23 mouse cellular contexts compared by ENCODE assay signal in genomic region chr1:168167781-168168180, GRCm38 (mm10).
"Had no signal": no experiment of that assay in that cellular context is flagged by ENCODE, and none has a peak within 500 bp of the region (broad histone marks: within the 10 kb centered on the region; RNA-seq: fewer than 3 reads in every experiment).

No protein-coding gene starts in this region.

- ATAC-seq: forebrain, postnatal 0 days; hindbrain, postnatal 0 days; intestine, embryonic 16.5 days had no signal

- H3K4me1 ChIP-seq: liver, embryonic 13.5 days; liver, embryonic 15.5 days had no signal

- H3K4me3 ChIP-seq: heart, embryonic 10.5 days; heart, embryonic 12.5 days; hindbrain, embryonic 13.5 days; hindbrain, embryonic 15.5 days; kidney, embryonic 15.5 days; limb, embryonic 13.5 days; limb, embryonic 15.5 days; liver, embryonic 13.5 days; liver, embryonic 15.5 days had no signal

- H3K36me3 ChIP-seq: heart, embryonic 10.5 days; heart, embryonic 12.5 days; hindbrain, embryonic 15.5 days; limb, embryonic 13.5 days; limb, embryonic 15.5 days; liver, embryonic 13.5 days; liver, embryonic 15.5 days had no signal

- H3K4me2 ChIP-seq: heart, embryonic 12.5 days; hindbrain, embryonic 13.5 days; hindbrain, embryonic 15.5 days; kidney, embryonic 15.5 days; limb, embryonic 13.5 days; limb, embryonic 15.5 days; liver, embryonic 13.5 days; liver, embryonic 15.5 days had no signal

- H3K9ac ChIP-seq: forebrain, postnatal 0 days; heart, embryonic 12.5 days; hindbrain, embryonic 13.5 days; hindbrain, embryonic 15.5 days; kidney, embryonic 15.5 days; limb, embryonic 13.5 days; limb, embryonic 15.5 days; liver, embryonic 13.5 days; liver, embryonic 15.5 days had no signal

- DNase-seq: forebrain, postnatal 0 days; gastrocnemius, postnatal 10 days; gastrocnemius, postnatal 25 days; heart, postnatal 14 days; kidney, adult 11 months; kidney, adult 2 months; kidney, adult 9 months; kidney, postnatal 14 days; kidney, postnatal 36 days; layer of hippocampus, adult 9-11 months; layer of hippocampus, postnatal 36 days; liver, embryonic 13.5 days had no signal

- H3K27ac ChIP-seq: heart, embryonic 10.5 days; hindbrain, embryonic 13.5 days; hindbrain, embryonic 15.5 days; hindbrain, postnatal 0 days; kidney, embryonic 15.5 days; kidney, postnatal 0 days; limb, embryonic 13.5 days; limb, embryonic 15.5 days; liver, embryonic 13.5 days; liver, embryonic 15.5 days had no signal

- H3K27me3 ChIP-seq: heart, embryonic 12.5 days; hindbrain, embryonic 13.5 days; hindbrain, embryonic 15.5 days; kidney, embryonic 15.5 days; limb, embryonic 13.5 days; limb, embryonic 15.5 days; liver, embryonic 13.5 days; liver, embryonic 15.5 days had no signal

- H3K9me3 ChIP-seq: heart, embryonic 10.5 days; heart, embryonic 12.5 days; hindbrain, embryonic 13.5 days; hindbrain, embryonic 15.5 days; kidney, embryonic 15.5 days; limb, embryonic 13.5 days; limb, embryonic 15.5 days; liver, embryonic 13.5 days; liver, embryonic 15.5 days had no signal
